Mouse (Mus musculus): ENCODE data around the gene Cpa3.

Gene Cpa3

GRCm38 (mm10) chr3:20242050-20242449 lies at the start of gene Cpa3:
Cpa3 (minus strand) TSS chr3:20242181.
- DNase-seq (ENCODE audit: low read depth, low spot score) = no peak

DNA sequence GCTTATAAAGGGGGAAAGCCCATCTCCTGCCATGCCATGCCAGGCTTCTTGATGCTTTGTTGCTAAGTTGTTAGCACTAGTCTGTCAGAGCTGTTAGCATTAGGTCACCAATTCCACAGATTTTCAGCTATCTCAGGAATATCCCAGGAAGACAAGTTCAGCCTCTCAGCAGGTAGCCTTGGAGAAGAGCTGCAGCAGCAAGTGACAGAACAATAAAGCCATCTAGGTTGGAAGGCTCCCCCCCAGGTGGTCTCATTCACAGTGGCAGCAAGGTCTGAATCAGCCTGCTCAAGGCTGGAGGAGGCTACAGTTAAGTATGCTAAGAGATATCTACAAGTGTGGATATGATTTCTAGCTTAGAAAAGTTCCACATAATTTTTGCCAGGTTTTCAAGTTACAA lies 49.4 kb upstream of the Cpa3 start:
- DNase-seq (ENCODE audit: low read depth, low spot score) = peak; percentile 18

DNA sequence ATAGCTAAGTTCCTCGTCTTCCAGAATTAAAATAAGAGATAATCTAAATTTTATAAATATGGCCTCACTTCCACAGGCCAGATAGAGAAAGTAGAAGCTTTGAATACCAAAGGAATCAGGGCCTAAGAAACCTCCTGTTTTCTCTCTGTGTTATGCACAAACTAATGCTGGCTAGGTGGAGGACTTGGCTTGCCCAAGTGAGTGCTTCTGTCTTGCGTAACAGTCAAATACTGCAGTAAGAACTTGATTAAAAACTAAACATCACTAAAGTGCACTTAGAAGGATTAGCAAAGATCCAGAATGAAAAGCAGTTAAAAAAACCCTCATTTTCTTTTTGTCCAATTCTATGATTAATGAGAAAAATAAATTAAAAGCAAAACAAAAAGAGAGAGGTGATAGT lies 46.8 kb upstream of the Cpa3 start:
- no peak for DNase-seq (ENCODE audit: low read depth, low spot score)

GRCm38 (mm10) chr3:20281796-20282195 lies 39.8 kb upstream of the Cpa3 start:
- no peak for DNase-seq (ENCODE audit: low read depth, low spot score)

DNA sequence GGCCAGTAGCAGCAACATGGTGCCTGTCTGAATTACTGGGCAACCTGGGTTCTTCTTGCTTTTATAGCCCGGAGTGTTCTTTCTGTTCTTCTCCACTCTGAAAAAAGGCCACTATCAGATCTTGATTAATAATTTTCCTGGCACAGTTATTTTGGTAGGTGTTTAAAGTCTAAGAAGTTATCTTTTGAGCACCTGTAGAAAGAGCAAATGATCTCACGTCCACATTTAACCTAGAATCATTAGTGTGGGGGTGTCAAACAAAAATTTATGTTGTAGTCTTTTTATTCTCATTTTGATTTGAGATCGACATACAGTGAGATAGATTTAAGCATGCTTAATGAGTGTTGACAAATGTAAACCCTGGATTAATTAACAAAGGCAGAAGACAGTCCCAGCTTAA lies 33.7 kb upstream of the Cpa3 start, which contains the start of gene Cpb1:
Cpb1 (minus strand) TSS at position 101 of the 400 bp plus-strand sequence.
- no peak for DNase-seq (ENCODE audit: low read depth, low spot score)

GRCm38 (mm10) chr3:20254566-20255479 lies 12.8 kb upstream of the Cpa3 start:
- no peak for DNase-seq (ENCODE audit: low read depth, low spot score)

DNA sequence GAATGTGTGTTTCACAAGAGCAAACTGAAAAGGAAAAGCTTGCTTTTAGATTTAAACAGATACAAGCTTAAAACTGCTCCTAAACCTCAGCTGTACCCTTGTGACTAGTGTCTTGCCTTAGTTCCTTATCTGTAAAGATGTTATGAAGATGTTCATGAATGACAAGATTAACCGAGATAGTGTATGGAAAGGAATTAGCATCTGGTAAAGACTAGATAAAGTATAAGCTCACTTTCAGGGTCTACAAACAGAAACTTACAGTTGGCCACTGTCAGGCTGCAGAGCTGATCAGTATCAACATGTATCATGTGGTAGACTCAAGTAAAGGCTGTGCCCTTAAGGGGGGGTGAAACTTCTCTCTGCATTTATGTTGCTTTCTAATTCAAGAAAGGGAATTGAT lies 1.9 kb upstream of the Cpa3 start:
- no peak for DNase-seq (ENCODE audit: low read depth, low spot score)

DNA sequence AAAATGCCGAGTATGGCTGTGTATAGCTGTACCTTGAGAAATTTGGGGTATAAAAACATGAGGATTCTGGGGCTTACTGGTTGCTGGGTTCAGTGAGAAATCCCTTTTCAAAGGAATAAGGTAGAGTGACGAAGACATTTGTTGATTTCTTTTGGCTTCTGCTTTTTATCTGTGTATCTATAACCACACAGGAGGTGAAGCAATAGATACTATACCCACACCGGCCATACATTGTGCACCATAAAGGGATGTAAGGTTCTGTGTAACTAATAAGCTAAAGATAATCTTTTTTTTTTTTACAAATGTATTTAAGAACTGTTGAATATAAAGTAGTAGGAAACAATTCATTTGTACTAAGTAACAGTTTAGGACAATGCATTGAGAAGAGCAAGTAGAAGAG lies 2.2 kb downstream of the Cpa3 start:
- DNase-seq (ENCODE audit: low read depth, low spot score) = no peak

GRCm38 (mm10) chr3:20236965-20237364 lies 5.0 kb downstream of the Cpa3 start:
- DNase-seq (ENCODE audit: low read depth, low spot score) = no peak

- DNase-seq (ENCODE audit: low read depth, low spot score) = no peak
Measured at GRCm38 (mm10) chr3:20229027-20229426, 13.0 kb downstream of the Cpa3 start.

DNA sequence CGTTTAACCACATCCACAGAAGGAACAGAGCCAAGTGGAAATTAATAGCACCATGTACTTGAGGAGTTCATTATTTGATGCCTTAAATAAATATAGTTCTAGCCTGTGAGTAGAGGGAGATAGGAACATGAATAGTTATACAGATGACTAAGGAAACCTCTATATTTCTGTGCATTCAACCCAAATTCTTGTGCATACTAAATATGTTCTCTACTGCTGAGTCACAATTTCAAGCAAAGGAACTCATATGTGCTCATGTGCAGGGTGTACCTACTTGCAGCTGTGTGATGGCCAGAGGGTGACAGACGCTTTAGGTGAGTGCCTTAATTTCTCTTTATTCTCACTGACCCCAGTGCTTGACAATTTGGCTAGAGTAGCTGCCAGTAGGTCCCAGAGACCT lies 16.6 kb downstream of the Cpa3 start:
- DNase-seq (ENCODE audit: low read depth, low spot score) = no peak

GRCm38 (mm10) chr3:20222926-20223698 lies 18.9 kb downstream of the Cpa3 start:
- DNase-seq (ENCODE audit: low read depth, low spot score) = no peak

DNA sequence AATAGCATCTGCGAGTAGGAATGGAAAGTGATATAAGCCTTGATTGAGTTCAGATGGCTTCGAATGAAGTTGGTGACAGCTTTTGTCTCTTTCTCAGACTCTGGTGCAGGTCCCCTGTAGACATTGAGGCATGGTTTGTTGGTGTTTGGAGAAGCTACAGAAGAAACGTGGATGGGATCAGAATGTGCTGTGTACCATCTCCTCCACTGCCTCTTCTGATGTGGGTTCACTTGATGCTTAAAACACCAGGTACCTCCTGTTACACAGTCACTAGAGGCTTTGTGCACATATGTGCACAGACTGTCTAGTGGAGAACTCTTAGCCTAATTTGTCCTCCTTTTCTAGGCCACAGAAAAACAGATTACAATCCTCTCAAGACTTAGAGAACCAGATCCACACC lies 19.8 kb downstream of the Cpa3 start:
- no peak for DNase-seq (ENCODE audit: low read depth, low spot score)

DNA sequence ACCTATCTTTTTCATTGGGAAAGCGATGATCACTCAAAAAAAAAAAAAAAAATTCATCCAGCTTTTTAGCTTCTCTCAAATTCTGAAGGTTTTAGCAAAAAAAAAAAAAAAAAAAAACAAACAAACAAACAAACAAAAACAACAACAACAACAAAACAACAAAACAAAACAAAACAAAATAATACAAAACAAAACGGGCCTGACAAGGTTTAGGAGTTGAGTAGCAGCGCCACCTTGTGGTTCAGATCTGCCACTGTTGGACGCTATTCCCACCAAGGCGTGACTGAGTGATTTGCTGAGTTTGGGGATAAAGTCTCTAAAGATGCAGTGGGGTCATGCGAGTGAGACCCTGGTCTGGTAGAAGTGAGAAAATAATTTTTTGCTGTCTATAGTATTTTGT lies 43.1 kb downstream of the Cpa3 start:
- DNase-seq (ENCODE audit: low read depth, low spot score) = peak; percentile 24

GRCm38 (mm10) chr3:20197878-20198277 lies 44.1 kb downstream of the Cpa3 start:
- DNase-seq (ENCODE audit: low read depth, low spot score) = no peak

GRCm38 (mm10) chr3:20188976-20189675 lies 52.9 kb downstream of the Cpa3 start:
- no peak for DNase-seq (ENCODE audit: low read depth, low spot score)

- DNase-seq (ENCODE audit: low read depth, low spot score) = no peak
Measured at GRCm38 (mm10) chr3:20172394-20172793, 69.6 kb downstream of the Cpa3 start.

DNA sequence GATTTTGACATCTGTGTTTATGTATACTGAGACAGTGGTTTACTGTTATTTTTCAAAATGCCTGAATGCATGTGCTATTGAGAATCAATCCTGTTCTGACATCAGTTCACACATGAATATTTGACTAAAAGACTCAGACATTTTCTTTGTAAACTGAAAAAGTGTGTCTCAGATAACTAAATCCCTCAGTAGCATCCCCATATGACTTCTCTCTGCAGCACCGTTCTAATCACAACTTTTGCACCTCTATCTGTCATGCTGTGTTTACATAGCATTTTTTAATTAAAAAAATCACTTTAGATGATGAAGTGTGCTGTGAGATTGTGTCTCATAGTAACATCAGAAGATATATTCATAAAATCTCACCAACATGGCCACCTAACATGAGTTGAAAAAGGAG lies 74.5 kb downstream of the Cpa3 start:
- DNase-seq (ENCODE audit: low read depth, low spot score) = no peak
